Mouse (Mus musculus): Measurements from ENCODE around the gene Ccp110. TPM values are rescaled to one million over a fixed set of nuclear protein-coding genes. Genes with fewer than 3 reads are reported as not detected.

Gene Ccp110
- total and polyA plus RNA-seq, 3 experiments, result 10.6 to 16.3 (median 13.4) TPM

- no peak overlapping the region for H3K9ac ChIP-seq (ENCODE audit: insufficient read depth, low read depth)
- no peaks in the 10 kb centered on the region for H3K79me2 ChIP-seq (replicated peaks; ENCODE audit: control insufficient read depth, extremely low read depth, insufficient read depth, poor library complexity, severe bottlenecking)
- no peaks in the 10 kb centered on the region for H3K9me3 ChIP-seq (replicated peaks; ENCODE audit: low read length)
- DNase-seq (ENCODE audit: extremely low read depth), result no peak
- no peak overlapping the region for H3K4me2 ChIP-seq (ENCODE audit: insufficient read depth, low read depth, poor library complexity, severe bottlenecking)
- dilution Hi-C loops (cut with MboI; ENCODE audit: extremely low pct_ligation_motif_present, extremely low pct_unique_long_range_greater_than_20kb, low sequenced_read_pairs), result no loop called here
- H3K4me1 ChIP-seq (ENCODE audit: control insufficient read depth in 1 of 2, insufficient read depth in 2 of 2), result peaks cover 0 to 4% of the 10 kb centered on the region in 2 experiments; a peak in 1 of 4 replicates
- TF ChIP-seq NELFE (IDR thresholded peaks at IDR 0.05; ENCODE audit: low read depth, low read length), result no peak
- no peak for TF ChIP-seq MEF2A (IDR thresholded peaks at IDR 0.05; ENCODE audit: borderline replicate concordance, low read depth, low read length)
- no peak for TF ChIP-seq GABPA (IDR thresholded peaks at IDR 0.05; ENCODE audit: insufficient replicate concordance, low read depth, low read length)
- no peak for TF ChIP-seq JUN (IDR thresholded peaks at IDR 0.05; ENCODE audit: insufficient read depth, low read depth, low read length)
- TF ChIP-seq CTCF (conservative IDR thresholded peaks at IDR 0.05 in 1 of 2, IDR thresholded peaks at IDR 0.05 in 1 of 2; ENCODE audit: low read depth in 2 of 2, low read length in 2 of 2), result no peak
- no peak for TF ChIP-seq USF1 (IDR thresholded peaks at IDR 0.05; ENCODE audit: low read depth, low read length)
- no peak for TF ChIP-seq ZC3H11A (IDR thresholded peaks at IDR 0.05; ENCODE audit: low read depth, low read length)
- no peak for TF ChIP-seq MYC (IDR thresholded peaks at IDR 0.05; ENCODE audit: low read depth, low read length)
- no peak for TF ChIP-seq MAX (IDR thresholded peaks at IDR 0.05; ENCODE audit: low read length)
- no peak for TF ChIP-seq CHD1 (IDR thresholded peaks at IDR 0.05; ENCODE audit: low read depth, low read length)
- no peak for TF ChIP-seq ETS1 (conservative IDR thresholded peaks at IDR 0.05; ENCODE audit: low read depth, low read length)
- TF ChIP-seq SMC3 (IDR thresholded peaks at IDR 0.05; ENCODE audit: low read depth, low read length), result no peak
- no peak for TF ChIP-seq CHD2 (IDR thresholded peaks at IDR 0.05; ENCODE audit: low read length)
- no peak for TF ChIP-seq POLR2A (IDR thresholded peaks at IDR 0.05; ENCODE audit: low read depth, low read length)
- TF ChIP-seq MAZ (IDR thresholded peaks at IDR 0.05; ENCODE audit: low read depth, low read length), result no peak
- H3K27me3 ChIP-seq (replicated peaks), result no peaks in the 10 kb centered on the region
- H3K27ac ChIP-seq (ENCODE audit: insufficient read depth, low read depth), result no peak overlapping the region
- H3K4me3 ChIP-seq (replicated peaks in 1 of 3; ENCODE audit: low read depth in 2 of 3, low read length in 2 of 3, poor library complexity in 1 of 3), result no peak overlapping the region
- peaks cover 10 to 88% of the 10 kb centered on the region in 2 experiments for H3K36me3 ChIP-seq (replicated peaks in 1 of 2; ENCODE audit: control insufficient read depth in 1 of 2, insufficient read depth in 1 of 2, low read length in 1 of 2)
- in situ Hi-C loops (cut with MboI; ENCODE audit: low pct_ligation_motif_present, low pct_unique_long_range_greater_than_20kb, low sequenced_read_pairs), result loop anchor here (5.0 to 10.0 kb wide), 2 partner anchors 65 to 218 kb away; no protein-coding TSS in a partner anchor
Measured at GRCm38 (mm10) chr7:118769655-118770054, 57.3 kb downstream of the Ccp110 start.

- H3K27ac ChIP-seq (ENCODE audit: insufficient read depth, low read depth), result no peak overlapping the region
- H3K36me3 ChIP-seq (replicated peaks in 1 of 2; ENCODE audit: control insufficient read depth in 1 of 2, insufficient read depth in 1 of 2, low read length in 1 of 2), result peaks cover 20 to 89% of the 10 kb centered on the region in 2 experiments
- TF ChIP-seq JUND (conservative IDR thresholded peaks at IDR 0.05; ENCODE audit: low read depth, low read length), result no peak
- no peak overlapping the region for H3K9ac ChIP-seq (ENCODE audit: insufficient read depth, low read depth)
- H3K4me1 ChIP-seq (ENCODE audit: control insufficient read depth in 1 of 2, insufficient read depth in 2 of 2), result peaks cover 3 to 12% of the 10 kb centered on the region in 2 experiments; a peak in 3 of 4 replicates
- H3K27me3 ChIP-seq (replicated peaks), result no peaks in the 10 kb centered on the region
- H3K79me2 ChIP-seq (replicated peaks; ENCODE audit: control insufficient read depth, extremely low read depth, insufficient read depth, poor library complexity, severe bottlenecking), result no peaks in the 10 kb centered on the region
- H3K9me3 ChIP-seq (replicated peaks; ENCODE audit: low read length), result no peaks in the 10 kb centered on the region
- no peak overlapping the region for H3K4me2 ChIP-seq (ENCODE audit: insufficient read depth, low read depth, poor library complexity, severe bottlenecking)
- H3K4me3 ChIP-seq (replicated peaks in 1 of 3; ENCODE audit: low read depth in 2 of 3, low read length in 2 of 3, poor library complexity in 1 of 3), result no peak overlapping the region
- in situ Hi-C loops (cut with MboI; ENCODE audit: low pct_ligation_motif_present, low pct_unique_long_range_greater_than_20kb, low sequenced_read_pairs), result loop anchor here (5.0 to 10.0 kb wide), 2 partner anchors 62 to 214 kb away; no protein-coding TSS in a partner anchor
- dilution Hi-C loops (cut with MboI; ENCODE audit: extremely low pct_ligation_motif_present, extremely low pct_unique_long_range_greater_than_20kb, low sequenced_read_pairs), result no loop called here
- no peak for DNase-seq (ENCODE audit: extremely low read depth)
Measured at GRCm38 (mm10) chr7:118773027-118773426, 60.7 kb downstream of the Ccp110 start.

Data from CH12.LX (cell line).